Mouse (Mus musculus) olfactory bulb, adult 2 months (tissue): Measurements from ENCODE around the gene Tmem18. TPM values are rescaled to one million over a fixed set of nuclear protein-coding genes. Genes with fewer than 3 reads are reported as not detected.

ENCODE experiments used
- H3K27ac ChIP-seq: fragments of 200-500 bp; 2 replicates; pipeline ENCODE4 v1.5.1; 2012; ENCODE audit warnings: low read depth, low read length; ENCODE audit not compliant: insufficient read depth
- H3K4me1 ChIP-seq: fragments of 200-500 bp; 2 replicates; pipeline ENCODE4 v1.6.1; 2012; ENCODE audit warnings: low read length; ENCODE audit not compliant: control insufficient read depth, insufficient read depth
- H3K4me3 ChIP-seq: fragments of 200-500 bp; 2 replicates; pipeline ENCODE4 v1.5.1; 2012; ENCODE audit warnings: mild to moderate bottlenecking, low read depth, low read length, moderate library complexity; ENCODE audit not compliant: insufficient read depth
- CTCF ChIP-seq: fragments of 200-500 bp; IDR thresholded peaks from 2 replicates; pipeline ENCODE4 v1.5.1; 2012; ENCODE audit warnings: low read depth, mild to moderate bottlenecking, low read length, moderate library complexity; ENCODE audit not compliant: insufficient read depth
- POLR2A ChIP-seq: fragments of 200-500 bp; IDR thresholded peaks from 2 replicates; pipeline ENCODE4 v1.6.1; 2012; ENCODE audit warnings: mild to moderate bottlenecking, low read depth, low read length, moderate library complexity; ENCODE audit not compliant: insufficient read depth
- WGBS: fragments of 180-500 bp; shearing (Covaris S2); methylation state at CpG from one replicate; pipeline ENCODE4 v1.1.7; 2018; 5-methylcytosine and 5-hydroxymethylcytosine counted together
- polyA plus RNA-seq: library from polyadenylated mRNA; stranded (reverse); fragments of >200 nt; gene quantifications from 2 replicates; pipeline ENCODE4 v1.2.4, GENCODE M21; 2012; ENCODE audit warnings: low replicate concordance; ENCODE audit not compliant: missing spikeins, insufficient read depth, insufficient read length

The Tmem18 gene
- polyA plus RNA-seq, 1 experiment: not detected

GRCm38 (mm10) chr12:30591832-30592231 is 7.6 kb downstream of the Tmem18 start:
- Histone ChIP-seq H3K4me3 (no peak overlapping the region), H3K27ac (no peak overlapping the region), H3K4me1 (no peaks in the 10 kb centered on the region)
- TF ChIP-seq POLR2A (no peak), CTCF (no peak)
- 90% methylated on average over 5 of the region's 5 CpGs for WGBS

DNA sequence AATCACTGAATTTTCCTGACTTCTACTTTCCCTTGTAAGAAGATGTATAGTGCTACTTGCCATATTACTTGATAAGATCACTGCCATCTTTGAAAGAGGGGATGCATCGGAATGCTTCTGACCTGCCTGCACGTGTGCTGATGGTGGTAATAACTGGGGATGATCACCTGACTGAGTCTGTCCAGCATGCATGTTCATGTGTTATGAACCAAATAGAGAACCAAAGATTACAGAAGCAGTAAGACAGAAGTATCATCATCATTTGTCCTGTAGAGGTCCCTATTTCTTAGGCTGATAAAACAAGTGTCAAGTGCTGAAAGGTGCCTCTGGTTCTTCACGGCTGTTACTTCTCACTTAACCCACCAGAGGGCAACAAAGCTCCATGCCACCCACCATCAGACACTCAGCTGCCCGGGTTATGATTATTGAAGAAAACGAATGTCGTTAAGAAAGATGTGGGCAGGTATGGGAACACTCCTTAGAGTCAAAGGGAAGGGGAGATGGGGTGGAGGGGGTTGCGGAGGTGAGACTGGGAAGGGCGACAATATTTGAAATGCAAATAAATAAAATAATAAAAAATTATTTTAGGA is 12.7 kb downstream of the Tmem18 start:
- TF ChIP-seq POLR2A (no peak), CTCF (peak; percentile 62)
- WGBS: 38% methylated on average over 8 of the region's 8 CpGs
- Histone ChIP-seq H3K4me1 (peaks cover 2% of the 10 kb centered on the region; the same call in 1 of the 2 replicates), H3K4me3 (no peak overlapping the region), H3K27ac (no peak overlapping the region)

- 19% methylated on average over 3 of the region's 3 CpGs for WGBS
- H3K4me3 ChIP-seq: no peak overlapping the region
- no peak for TF ChIP-seq POLR2A
- no peak for TF ChIP-seq CTCF
- H3K4me1 ChIP-seq: peaks cover 2% of the 10 kb centered on the region; the same call in 1 of the 2 replicates
- H3K27ac ChIP-seq: no peak overlapping the region
These were observed 14.7 kb downstream of the Tmem18 start for GRCm38 (mm10) chr12:30598955-30599354.

DNA sequence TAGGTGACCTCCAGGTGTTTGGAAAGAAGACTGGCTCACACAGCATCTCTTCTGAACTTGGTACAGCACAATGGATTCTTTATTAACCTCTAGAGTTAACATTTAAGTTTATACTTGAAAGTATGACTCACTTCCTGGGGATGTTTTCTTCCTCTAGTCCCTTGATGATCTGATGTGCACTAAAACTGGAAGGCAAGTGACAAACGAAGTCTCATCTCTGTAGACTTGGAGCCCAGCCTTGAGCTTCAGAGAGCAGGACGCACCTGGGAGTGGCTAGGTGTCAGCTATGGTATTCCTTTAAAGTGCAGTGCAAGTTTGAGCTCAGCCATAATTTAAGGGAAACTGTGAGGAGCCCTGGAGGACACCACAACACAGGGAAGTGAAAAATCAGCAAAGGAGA is 15.2 kb downstream of the Tmem18 start:
- no peak overlapping the region for H3K27ac ChIP-seq
- no peak overlapping the region for H3K4me3 ChIP-seq
- TF ChIP-seq POLR2A: no peak
- no peak for TF ChIP-seq CTCF
- 61% methylated on average over 2 of the region's 2 CpGs for WGBS
- peaks cover 2% of the 10 kb centered on the region; the same call in 1 of the 2 replicates for H3K4me1 ChIP-seq

DNA sequence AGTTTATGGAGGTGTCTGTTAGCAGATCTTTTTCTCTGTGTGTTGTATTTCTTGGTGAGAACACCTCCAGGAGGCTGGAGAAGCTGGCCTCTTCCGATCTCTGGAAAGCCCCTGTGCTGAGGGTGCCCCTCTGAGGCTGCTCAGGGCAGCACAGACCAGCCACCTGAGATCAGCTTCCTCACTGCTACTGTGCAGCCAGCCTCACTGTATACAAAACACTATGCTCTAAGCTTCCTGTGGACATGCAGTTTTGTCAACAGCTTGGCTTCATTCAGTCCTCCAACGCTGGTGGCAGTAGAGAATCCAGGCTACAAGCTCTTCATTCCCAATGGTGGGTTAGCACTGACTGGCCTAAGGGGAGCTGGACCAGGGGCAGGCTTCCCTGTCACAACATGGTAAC is 15.8 kb downstream of the Tmem18 start:
- peaks cover 2% of the 10 kb centered on the region; the same call in 1 of the 2 replicates for H3K4me1 ChIP-seq
- 87% methylated on average over 2 of the region's 2 CpGs for WGBS
- TF ChIP-seq POLR2A (no peak), CTCF (no peak)
- H3K27ac ChIP-seq: no peak overlapping the region
- H3K4me3 ChIP-seq: no peak overlapping the region

- H3K4me1 ChIP-seq: peaks cover under 1% of the 10 kb centered on the region; the same call in 1 of the 2 replicates
- no peak overlapping the region for H3K4me3 ChIP-seq
- TF ChIP-seq CTCF (no peak), POLR2A (no peak)
- no peak overlapping the region for H3K27ac ChIP-seq
- WGBS: 44% methylated on average over 9 of the region's 9 CpGs
These were observed 19.8 kb downstream of the Tmem18 start for GRCm38 (mm10) chr12:30604012-30604411.

DNA sequence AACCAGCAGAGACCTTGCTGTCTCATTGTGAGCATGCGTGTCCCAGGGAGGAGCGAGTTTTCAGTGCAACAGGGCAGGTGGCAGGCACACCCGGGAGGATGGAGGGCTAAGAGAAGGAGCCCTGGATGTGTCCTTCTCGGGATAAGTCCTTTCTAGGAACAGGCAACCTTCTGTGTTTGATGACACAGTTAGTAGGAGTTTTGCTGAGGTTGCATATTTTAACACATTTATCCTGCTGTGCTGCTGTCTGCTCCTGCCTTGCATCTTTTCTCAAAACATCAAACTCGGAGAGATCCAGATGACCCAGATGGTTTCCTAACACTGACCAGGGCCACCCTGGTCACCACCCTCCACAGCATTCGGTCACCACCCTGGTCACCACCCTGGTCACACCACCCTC is 20.6 kb downstream of the Tmem18 start:
- 75% methylated on average over 6 of the region's 6 CpGs for WGBS
- no peak for TF ChIP-seq CTCF
- no peak for TF ChIP-seq POLR2A
- H3K4me3 ChIP-seq: no peak overlapping the region
- no peak overlapping the region for H3K27ac ChIP-seq
- no peaks in the 10 kb centered on the region for H3K4me1 ChIP-seq

GRCm38 (mm10) chr12:30605941-30606340 is 21.7 kb downstream of the Tmem18 start:
- WGBS: 97% methylated on average over 6 of the region's 6 CpGs
- no peak for TF ChIP-seq CTCF
- no peak for TF ChIP-seq POLR2A
- H3K4me1 ChIP-seq: no peaks in the 10 kb centered on the region
- no peak overlapping the region for H3K4me3 ChIP-seq
- H3K27ac ChIP-seq: no peak overlapping the region

- no peak overlapping the region for H3K4me3 ChIP-seq
- 72% methylated on average over 8 of the region's 8 CpGs for WGBS
- TF ChIP-seq POLR2A (no peak), CTCF (no peak)
- no peaks in the 10 kb centered on the region for H3K4me1 ChIP-seq
- H3K27ac ChIP-seq: no peak overlapping the region
These were observed 22.5 kb downstream of the Tmem18 start for GRCm38 (mm10) chr12:30606743-30607142.

- Histone ChIP-seq H3K4me3 (no peak overlapping the region), H3K4me1 (peaks cover 3% of the 10 kb centered on the region; the same call in 1 of the 2 replicates), H3K27ac (no peak overlapping the region)
- 48% methylated on average over 8 of the region's 8 CpGs for WGBS
- TF ChIP-seq POLR2A: no peak
- TF ChIP-seq CTCF: no peak
These were observed 34.2 kb downstream of the Tmem18 start for GRCm38 (mm10) chr12:30618425-30618824.
